Mouse (Mus musculus) midbrain, postnatal 0 days (tissue): ENCODE data around the gene Satl1. TPM values are rescaled to one million over a fixed set of nuclear protein-coding genes. Genes with fewer than 3 reads are reported as not detected.

Experiments used
- ATAC-seq: fragments of 200-750 bp; cut with Nextera tagmentation; 2 replicates; pipeline ENCODE4 v1.8.0; 2017; ENCODE audit warnings: moderate number of reproducible peaks, mild to moderate bottlenecking, moderate TSS enrichment, moderate library complexity; ENCODE audit not compliant: low FRiP score
- DNase-seq: peaks from one replicate; pipeline ENCODE4 v3.0.0-alpha.2; 2015; ENCODE audit warnings: low spot score
- H3K27ac ChIP-seq: fragments of 300-500 bp; sonication (generic); 2 replicates; pipeline ENCODE4 v1.5.1; 2014; ENCODE audit warnings: low read depth, mild to moderate bottlenecking, low read length, mixed read lengths
- H3K27me3 ChIP-seq: fragments of 300-500 bp; sonication (generic); 2 replicates; pipeline ENCODE4 v1.6.1; 2014; ENCODE audit warnings: low read length, control low read depth, mixed read lengths; ENCODE audit not compliant: insufficient read depth
- H3K36me3 ChIP-seq: fragments of 300-500 bp; sonication (generic); 2 replicates; pipeline ENCODE4 v1.6.1; 2014; ENCODE audit warnings: low read length, control low read depth, mixed read lengths; ENCODE audit not compliant: insufficient read depth
- H3K4me1 ChIP-seq: fragments of 300-500 bp; sonication (generic); 2 replicates; pipeline ENCODE4 v1.6.1; 2014; ENCODE audit warnings: mild to moderate bottlenecking, control low read depth, antibody characterized with exemption, low read length, mixed read lengths; ENCODE audit not compliant: insufficient read depth
- H3K4me2 ChIP-seq: fragments of 300-500 bp; sonication (generic); 2 replicates; pipeline ENCODE4 v1.6.1; 2014; ENCODE audit warnings: low read depth, mild to moderate bottlenecking, low read length, mixed read lengths; ENCODE audit not compliant: poor library complexity, severe bottlenecking
- H3K4me3 ChIP-seq: fragments of 300-500 bp; sonication (generic); 2 replicates; pipeline ENCODE4 v1.5.1; 2014; ENCODE audit warnings: low read depth, mild to moderate bottlenecking, low read length, moderate library complexity
- H3K9ac ChIP-seq: fragments of 300-500 bp; sonication (generic); replicated peaks from 2 replicates; pipeline ENCODE4 v1.6.1; 2014; ENCODE audit warnings: mild to moderate bottlenecking, low read length, moderate library complexity, mixed read lengths; ENCODE audit not compliant: poor library complexity, severe bottlenecking
- H3K9me3 ChIP-seq: fragments of 300-500 bp; sonication (generic); 2 replicates; pipeline ENCODE4 v1.6.1; 2016; ENCODE audit warnings: low read length, control low read depth
- CTCF ChIP-seq: IDR thresholded peaks from 2 replicates; pipeline ENCODE4 v1.5.1; 2016; ENCODE audit warnings: antibody characterized with exemption, mild to moderate bottlenecking
- WGBS: fragments of 180-500 bp; shearing (Covaris S2); extraction: QIAGEN DNeasy Blood & Tissue Kit; methylation state at CpG from one replicate; pipeline ENCODE4 v1.1.7; 2014; 5-methylcytosine and 5-hydroxymethylcytosine counted together
- polyA plus RNA-seq: library from polyadenylated mRNA; unstranded; fragments of >200 nt; fragmentation: Nextera tagmentation; extraction: Ambion mirVana; gene quantifications from 2 replicates; pipeline ENCODE4 v1.2.1, GENCODE M21; 2015
- total RNA-seq: library from RNA; depleted of rRNA; stranded (reverse); fragments of >200 nt; gene quantifications from 2 replicates; pipeline ENCODE4 v1.2.3, GENCODE M21; 2014; rRNA removed

The Satl1 gene
- total and polyA plus RNA-seq, 2 experiments from 2014 or later = not detected

GRCm38 (mm10) chrX:112368426-112368825, 38.2 kb downstream of the Satl1 start:
- Histone ChIP-seq H3K36me3 (no peaks in the 10 kb centered on the region), H3K4me1 (no peaks in the 10 kb centered on the region), H3K9me3 (peaks cover 6% of the 10 kb centered on the region), H3K27ac (no peak overlapping the region), H3K4me2 (no peak overlapping the region), H3K4me3 (no peak overlapping the region), H3K9ac (no peak overlapping the region), H3K27me3 (no peaks in the 10 kb centered on the region)
- no peak for ATAC-seq
- DNase-seq = peak; percentile 1
- WGBS = 28% methylated on average over 4 of the region's 4 CpGs
- peak; percentile 56 for TF ChIP-seq CTCF

DNA sequence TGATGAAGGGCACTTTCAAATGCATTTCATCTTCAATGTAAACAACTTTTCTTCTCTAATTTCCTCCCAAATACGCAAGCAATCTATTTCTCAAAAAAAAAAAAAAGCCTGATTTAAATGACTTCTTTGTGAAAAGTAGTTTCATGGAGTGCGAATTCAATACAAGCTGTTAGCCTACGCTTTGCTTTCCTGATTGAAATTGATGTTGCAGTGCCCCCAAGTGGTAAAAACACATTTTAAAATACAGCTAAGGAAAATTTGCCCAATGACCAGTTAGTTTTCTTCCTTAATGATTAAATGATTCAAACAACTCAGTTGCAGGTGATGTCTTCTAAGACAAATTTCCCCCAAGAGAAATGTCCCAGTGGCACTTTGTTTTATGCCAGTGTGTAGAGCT, 58.2 kb downstream of the Satl1 start:
- Histone ChIP-seq H3K4me2 (no peak overlapping the region), H3K27me3 (no peaks in the 10 kb centered on the region), H3K36me3 (no peaks in the 10 kb centered on the region), H3K27ac (no peak overlapping the region), H3K4me1 (no peaks in the 10 kb centered on the region), H3K9me3 (no peaks in the 10 kb centered on the region), H3K4me3 (no peak overlapping the region), H3K9ac (no peak overlapping the region)
- TF ChIP-seq CTCF = peak; percentile 74
- no peak for ATAC-seq
- peak; percentile 61 for DNase-seq
- 28% methylated on average over 3 of the region's 3 CpGs for WGBS

- ATAC-seq (no peak), DNase-seq (peak; percentile 40)
- no peaks in the 10 kb centered on the region for H3K4me1 ChIP-seq
- peak; percentile 58 for TF ChIP-seq CTCF
- H3K36me3 ChIP-seq = no peaks in the 10 kb centered on the region
- 50% methylated on average over 4 of the region's 4 CpGs for WGBS
- no peak overlapping the region for H3K4me3 ChIP-seq
- no peak overlapping the region for H3K9ac ChIP-seq
- no peaks in the 10 kb centered on the region for H3K27me3 ChIP-seq
- no peak overlapping the region for H3K4me2 ChIP-seq
- H3K9me3 ChIP-seq = no peaks in the 10 kb centered on the region
- no peak overlapping the region for H3K27ac ChIP-seq
Measured at GRCm38 (mm10) chrX:112347467-112348394, 58.8 kb downstream of the Satl1 start.

DNA sequence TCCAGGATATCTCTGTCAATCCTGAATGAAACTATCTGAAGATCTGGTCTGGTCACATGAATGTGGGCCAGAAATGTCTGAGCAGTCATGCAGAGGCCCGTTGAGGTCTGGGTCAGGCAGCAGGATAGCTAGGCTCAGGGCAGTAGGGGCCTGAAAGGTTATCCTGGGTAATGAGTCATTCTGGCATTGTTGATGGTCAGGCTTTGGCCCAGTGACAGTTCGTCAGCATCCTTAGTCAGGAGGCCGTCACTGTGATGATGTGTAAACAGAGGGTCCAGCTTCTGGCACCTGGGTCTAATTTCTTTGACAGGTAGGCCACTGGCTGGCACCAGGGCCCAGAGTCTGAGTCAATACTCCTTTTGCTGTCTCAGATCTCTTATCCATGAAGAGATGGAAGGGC, 67.1 kb downstream of the Satl1 start:
- ATAC-seq (no peak), DNase-seq (no peak)
- no peak overlapping the region for H3K4me2 ChIP-seq
- H3K9ac ChIP-seq = no peak overlapping the region
- no peak for TF ChIP-seq CTCF
- H3K4me3 ChIP-seq = no peak overlapping the region
- H3K4me1 ChIP-seq = no peaks in the 10 kb centered on the region
- no peaks in the 10 kb centered on the region for H3K27me3 ChIP-seq
- H3K27ac ChIP-seq = no peak overlapping the region
- WGBS = 83% methylated on average over 3 of the region's 3 CpGs
- H3K36me3 ChIP-seq = no peaks in the 10 kb centered on the region
- no peaks in the 10 kb centered on the region for H3K9me3 ChIP-seq

Other genes starting within 250 kb of the Satl1 start
- 1.6 TPM in 1 of 2 replicates, not detected in the other for gene 4933403O08Rik, start 167.7 kb downstream of the Satl1 start, total RNA-seq
- gene 4933403O08Rik, start 167.7 kb downstream of the Satl1 start, polyA plus RNA-seq = 0.30 TPM in 1 of 2 replicates, not detected in the other
- 3.6 and 5.7 TPM in 2 replicates for gene Apool, start 95.4 kb downstream of the Satl1 start, total RNA-seq
- 9.2 and 9.7 TPM in 2 replicates for gene Apool, start 95.4 kb downstream of the Satl1 start, polyA plus RNA-seq
- not detected in 2 replicates for gene 2010106E10Rik, start 88.5 kb upstream of the Satl1 start, total RNA-seq
- gene 2010106E10Rik, start 88.5 kb upstream of the Satl1 start, polyA plus RNA-seq = 0.25 TPM in 1 of 2 replicates, not detected in the other
- 25.4 and 27.2 TPM in 2 replicates for gene Zfp711, start 193.7 kb upstream of the Satl1 start, total RNA-seq
- gene Zfp711, start 193.7 kb upstream of the Satl1 start, polyA plus RNA-seq = 24.9 and 28.3 TPM in 2 replicates